Mouse (Mus musculus) bone marrow macrophage, adult 2 months (primary cell): Measurements from ENCODE around the gene Gtf3c4.

Source experiments
- CTCF ChIP-seq: IDR thresholded peaks from 2 replicates; pipeline ENCODE4 v1.5.1; 2012; ENCODE audit warnings: low read depth, mild to moderate bottlenecking, low read length, moderate library complexity
- POLR2A ChIP-seq: IDR thresholded peaks from 2 replicates; pipeline ENCODE4 v1.6.1; 2012; ENCODE audit warnings: mild to moderate bottlenecking, low read depth, low read length, borderline replicate concordance

DNA sequence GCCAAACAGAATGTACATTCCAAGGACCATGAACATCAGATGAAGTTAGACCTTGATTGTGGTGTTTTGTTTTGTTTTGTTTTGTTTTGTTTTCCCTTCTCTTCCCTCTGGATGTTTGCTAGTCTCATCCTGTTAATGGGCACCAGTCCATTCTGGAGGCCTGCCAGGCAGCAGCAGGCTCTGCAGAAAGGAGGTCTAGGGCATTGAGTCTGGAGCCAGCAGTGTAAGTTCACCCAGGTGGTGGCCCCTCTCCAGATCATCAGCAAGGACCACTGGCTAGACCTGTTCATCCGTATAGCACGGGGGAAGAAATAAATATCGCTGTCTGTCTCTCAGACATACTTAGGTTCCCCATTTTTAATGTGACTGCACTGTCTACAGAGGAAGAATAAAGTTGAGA, 41.1 kb upstream of the Gtf3c4 start:
- TF ChIP-seq CTCF (no peak), POLR2A (no peak)
